Mouse (Mus musculus): ENCODE data around the gene a.
"Not testable (repeated sequence)": the region's sequence is repeated elsewhere in the genome, so short reads cannot be mapped to it uniquely, and the experiment has no call there.

a gene

DNA sequence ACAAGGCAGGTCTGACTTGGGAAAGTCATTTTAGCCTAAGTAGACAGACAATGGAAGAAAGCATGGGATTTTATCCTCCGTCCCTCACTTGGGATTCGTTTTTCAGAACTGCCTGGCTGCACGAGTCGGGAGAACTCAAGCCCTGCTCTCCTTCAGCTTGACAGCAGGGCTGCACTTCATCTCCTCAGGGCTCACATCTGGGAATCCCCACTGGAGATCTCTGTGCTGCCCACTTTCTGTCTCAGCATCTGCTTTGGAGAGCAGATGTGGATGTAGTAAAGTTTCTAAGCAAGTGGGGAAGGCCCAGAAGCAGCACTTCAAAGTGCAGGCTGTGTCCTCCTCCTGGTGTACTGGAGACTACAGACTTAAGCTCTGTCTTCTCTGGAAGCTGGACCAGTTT lies 130.9 kb downstream of the a start:
- not testable (repeated sequence) for DNase-seq (ENCODE audit: low read depth, low spot score)

DNA sequence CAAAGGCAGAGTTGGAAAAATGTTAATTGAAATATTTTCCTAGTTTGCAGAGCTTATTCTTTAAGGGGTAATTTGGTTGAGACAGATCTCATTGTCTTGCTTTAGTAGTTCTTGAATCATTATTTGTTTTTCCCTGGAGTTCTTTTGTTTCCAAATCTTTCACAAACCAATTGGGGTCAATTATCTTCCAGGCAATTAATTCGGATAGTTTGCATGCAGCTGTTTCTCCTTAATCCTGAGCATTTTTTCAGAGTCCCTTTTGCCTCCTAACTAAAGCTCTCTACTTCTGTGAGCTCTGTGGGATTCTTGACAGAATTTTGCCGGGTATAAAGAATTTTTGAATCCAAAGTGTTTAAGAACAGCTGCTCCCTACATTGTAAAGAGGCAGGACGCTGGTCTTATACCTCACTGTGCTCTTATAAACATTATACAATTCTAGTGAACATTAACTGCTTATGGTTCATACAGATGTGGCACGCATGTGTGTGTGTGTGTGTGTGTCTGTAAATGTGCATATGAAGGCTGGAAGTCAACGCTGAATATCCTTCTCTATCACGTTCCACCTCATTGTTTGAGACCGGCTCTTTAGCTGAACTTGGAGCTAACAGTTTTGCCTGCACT lies 134.3 kb downstream of the a start:
- DNase-seq (ENCODE audit: low read depth, low spot score) = no peak

DNA sequence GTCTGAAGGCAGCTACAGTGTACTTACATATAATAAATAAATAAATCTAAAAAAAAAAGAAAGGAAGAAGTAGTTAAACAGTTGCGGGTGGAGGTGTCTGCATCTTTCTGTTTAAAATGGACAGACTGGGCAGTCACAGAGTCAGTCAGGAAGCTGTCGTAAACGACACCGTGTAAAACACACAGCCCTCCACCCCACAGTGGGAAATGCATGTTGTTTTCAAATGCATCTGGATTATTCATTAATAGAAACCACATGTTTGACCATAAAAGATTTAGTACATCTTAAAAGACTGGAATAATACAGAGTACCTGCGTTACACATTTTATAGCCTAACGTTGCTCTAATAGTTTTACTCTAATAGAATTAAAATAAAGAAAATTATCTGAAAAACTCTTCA lies 135.6 kb downstream of the a start:
- DNase-seq (ENCODE audit: low read depth, low spot score) = no peak

DNA sequence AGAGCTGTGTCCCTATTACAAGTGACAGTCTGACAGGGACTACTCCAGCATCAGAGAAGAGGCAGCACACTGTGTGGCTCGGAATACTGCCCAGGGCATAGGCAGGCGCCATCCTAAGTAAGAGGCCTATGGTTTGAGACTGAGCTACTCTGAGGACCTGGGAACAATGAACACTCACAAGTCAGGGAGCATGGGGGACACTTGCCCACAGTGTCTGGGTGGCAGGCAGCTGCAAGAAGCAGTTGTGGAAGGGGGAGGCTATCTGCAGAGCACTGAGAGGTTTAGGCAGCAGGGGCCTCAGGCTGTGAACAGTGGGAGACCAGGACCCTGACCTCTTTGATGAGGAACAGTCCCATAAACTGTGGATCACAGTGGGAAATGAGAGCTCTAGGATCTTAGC lies 137.1 kb downstream of the a start:
- DNase-seq (ENCODE audit: low read depth, low spot score) = no peak

DNA sequence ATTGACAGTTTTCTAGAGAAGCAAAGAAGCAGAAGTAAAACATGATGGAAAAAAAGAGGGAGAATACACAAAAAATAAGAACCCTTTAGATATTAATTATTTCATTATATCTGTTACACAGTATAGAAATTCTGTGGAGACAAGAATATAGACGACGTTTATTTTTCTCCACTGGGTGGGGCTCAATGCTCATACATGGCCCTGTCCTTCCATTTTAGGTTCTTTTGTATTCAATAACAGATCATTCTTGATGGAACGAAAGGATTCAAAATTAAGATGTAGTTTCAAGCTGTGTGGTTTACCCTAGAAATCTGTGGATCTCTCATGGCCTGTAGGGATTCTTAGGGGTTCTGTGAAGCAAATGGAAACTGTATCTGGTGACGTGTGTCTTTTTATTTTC lies 142.7 kb downstream of the a start:
- DNase-seq (ENCODE audit: low read depth, low spot score) = no peak

DNA sequence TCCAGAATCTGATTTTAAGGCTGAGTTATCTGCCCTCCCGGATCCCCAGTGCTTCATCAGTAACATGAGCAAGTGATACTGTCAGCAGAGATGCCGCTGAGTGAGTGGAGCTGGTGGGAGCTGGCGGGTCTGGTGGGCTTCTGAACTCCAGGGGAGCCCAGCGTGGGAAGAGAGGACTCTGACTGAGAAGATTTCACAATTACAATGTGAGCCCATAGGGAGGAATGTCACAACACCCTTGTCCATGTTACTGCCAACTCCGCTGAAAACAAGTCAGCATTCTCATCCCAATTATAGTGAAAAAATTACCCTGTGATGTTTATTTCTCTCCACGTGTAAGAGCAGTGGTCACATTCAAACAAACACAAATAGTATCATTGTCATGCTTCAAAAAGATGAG lies 144.9 kb downstream of the a start:
- DNase-seq (ENCODE audit: low read depth, low spot score) = no peak

DNA sequence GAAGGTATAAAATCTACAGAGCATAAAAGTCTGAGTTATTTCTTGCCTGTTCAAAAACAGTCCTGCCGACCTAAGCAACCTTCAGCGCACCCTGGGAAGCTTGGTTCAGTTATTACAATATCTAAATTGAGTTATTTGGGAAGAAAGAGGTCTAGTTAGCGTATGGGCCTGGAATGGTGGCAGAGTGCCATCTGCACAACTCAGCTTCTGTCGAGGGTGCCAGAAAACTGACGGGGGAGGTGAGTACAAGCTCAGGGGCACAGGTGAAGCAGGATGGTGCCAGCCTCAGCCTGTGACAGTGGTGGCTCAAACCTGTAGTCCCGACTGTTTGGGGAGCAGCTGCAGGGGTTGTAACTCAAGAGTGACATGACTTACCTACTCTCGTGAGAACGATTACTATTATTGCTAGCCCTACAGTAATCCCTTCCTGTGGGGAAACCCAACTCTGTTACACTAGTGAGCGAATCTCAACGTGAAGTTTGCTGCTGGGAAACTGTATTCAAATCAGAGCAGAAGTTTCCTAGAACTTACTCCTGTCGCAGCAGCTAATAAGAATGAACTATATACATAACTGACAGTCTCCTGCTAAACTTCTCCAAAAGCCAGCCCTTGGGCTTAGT lies 145.4 kb downstream of the a start:
- no peak for DNase-seq (ENCODE audit: low read depth, low spot score)

DNA sequence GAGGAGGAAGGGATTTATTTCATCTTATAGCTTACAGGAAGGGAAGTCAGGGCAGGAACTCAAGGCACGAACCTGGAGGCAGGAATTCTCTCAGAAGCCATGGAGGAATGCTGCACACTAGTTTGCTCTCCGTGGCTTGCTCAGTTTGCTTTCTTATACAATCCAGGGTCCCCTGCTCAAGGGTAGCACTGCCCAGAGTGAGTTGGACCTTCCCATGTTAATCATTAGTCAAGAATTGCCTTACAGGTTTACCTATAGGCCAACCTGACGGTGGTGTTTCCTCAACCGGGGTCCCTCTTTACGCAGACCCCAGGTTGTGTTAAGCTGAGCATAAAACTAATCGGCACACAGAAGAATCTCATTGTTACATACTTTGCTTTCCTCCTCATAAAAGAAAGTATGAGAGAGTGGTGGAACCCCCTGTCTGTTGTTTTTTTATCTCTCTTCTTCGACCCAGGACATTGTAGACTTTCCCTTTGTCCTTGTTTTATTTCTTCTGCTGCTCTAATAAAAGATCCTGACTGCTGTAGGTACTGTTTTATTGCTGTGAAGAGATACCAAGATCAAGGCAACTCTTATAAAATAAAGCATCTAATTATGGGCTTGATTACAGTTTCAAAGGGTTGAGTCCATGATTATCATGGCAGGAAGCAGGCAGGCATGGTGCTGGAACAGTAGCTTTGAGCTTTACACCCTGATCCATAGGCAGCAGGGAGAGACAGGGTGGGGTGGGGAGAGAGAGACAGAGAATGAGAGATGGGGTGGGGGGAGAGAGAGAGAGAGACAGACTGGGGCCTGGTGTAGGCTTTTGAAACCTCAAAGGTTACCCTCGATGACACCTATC lies 146.6 kb downstream of the a start:
- no peak for DNase-seq (ENCODE audit: low read depth, low spot score)

DNA sequence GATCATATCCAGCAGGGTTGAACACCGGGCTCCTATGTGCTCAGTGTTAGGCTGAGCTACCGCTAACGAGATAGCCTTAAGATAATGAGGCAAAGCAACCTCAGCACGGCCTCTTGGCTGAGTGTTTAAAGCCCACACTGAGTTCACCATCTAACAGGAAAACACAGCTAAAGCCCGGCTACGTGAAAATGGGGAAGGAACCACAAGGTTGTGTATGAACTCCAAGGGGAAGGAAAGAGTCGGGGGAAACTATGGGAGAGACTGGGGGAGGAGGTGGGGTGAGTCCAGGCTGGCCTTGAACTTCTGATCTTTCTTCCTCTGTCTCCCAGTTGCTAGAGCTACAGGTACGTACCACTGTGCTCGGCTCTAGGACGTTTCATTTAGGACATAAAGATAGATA lies 150.8 kb downstream of the a start:
- no peak for DNase-seq (ENCODE audit: low read depth, low spot score)

DNA sequence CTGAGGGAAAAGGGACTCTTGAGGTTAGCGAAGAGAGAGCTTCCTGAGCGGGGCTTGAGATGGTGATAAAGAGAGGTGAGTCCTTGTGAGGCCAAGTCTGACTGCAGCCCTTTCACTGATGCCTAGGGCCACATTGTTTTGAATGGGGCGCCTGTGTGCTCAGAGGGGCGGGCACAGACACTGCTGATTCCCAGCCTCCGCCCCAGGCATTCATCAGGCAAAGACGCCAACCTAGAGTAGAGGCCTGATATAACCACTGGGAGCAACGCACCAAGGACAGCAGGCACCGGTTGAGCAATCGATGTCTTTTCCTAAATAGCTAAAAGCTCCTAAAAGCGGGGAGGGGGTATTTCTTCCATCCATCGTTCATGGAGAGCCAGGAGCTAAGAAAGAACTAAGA lies 151.3 kb downstream of the a start:
- DNase-seq (ENCODE audit: low read depth, low spot score) = peak; percentile 12

DNA sequence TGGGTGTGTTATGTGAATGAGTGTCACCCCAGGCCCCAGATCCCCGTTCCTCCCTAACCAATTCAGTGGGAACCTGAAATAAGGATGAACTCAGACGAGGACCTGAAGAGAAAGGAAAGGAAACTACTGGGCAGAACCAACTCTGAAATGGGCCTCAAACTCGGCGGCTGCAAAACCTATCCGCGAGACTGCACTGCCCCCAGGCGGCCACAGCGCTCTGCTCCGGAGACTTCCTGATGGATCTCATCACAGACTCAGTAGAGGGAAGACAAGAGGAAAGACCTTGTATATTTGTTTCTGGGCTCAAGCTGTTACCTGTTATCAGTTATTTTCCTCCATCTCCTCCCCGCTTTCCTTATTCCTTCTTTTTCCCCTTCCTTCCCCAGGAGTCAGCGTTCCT lies 151.9 kb downstream of the a start:
- peak; percentile 68 for DNase-seq (ENCODE audit: low read depth, low spot score)

DNA sequence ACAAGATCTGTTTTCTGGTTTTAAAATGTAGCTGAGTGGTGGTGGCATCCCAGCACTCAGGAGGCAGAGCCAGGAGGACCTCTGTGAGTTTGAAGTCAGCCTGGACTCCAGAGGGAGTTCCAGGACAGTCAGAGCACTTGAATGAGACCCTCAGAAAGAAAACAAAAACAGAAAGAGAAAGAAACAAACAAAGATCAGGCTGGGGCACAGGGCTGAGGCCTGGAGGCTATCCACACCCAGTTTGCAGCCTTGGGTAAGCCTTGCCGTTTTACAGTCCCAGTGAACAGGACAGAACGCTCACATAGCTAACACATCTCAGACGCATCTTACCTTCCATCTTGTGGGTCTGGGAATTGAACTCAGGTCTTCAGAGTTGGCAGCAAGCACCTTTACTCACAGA lies 155.7 kb downstream of the a start:
- no peak for DNase-seq (ENCODE audit: low read depth, low spot score)

DNA sequence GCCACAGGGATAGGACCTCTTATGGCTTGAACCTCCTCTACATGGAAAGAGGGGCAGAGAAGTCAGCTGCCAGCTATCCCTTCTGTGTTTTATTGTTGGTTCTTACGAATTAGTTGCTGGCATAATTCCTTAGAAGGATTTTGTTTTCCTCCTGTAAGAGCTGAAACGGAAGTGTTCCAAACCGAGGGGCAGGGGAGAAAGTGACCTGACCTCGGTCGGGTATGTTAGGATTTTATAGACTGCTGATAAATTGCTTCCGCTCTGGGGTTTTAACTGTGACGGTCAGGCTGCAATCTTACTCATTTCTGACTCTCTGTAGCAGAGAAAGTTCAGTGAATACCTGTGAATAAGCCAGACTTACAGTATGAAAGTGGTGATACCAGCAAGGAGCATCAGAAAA lies 158.2 kb downstream of the a start:
- no peak for DNase-seq (ENCODE audit: low read depth, low spot score)

DNA sequence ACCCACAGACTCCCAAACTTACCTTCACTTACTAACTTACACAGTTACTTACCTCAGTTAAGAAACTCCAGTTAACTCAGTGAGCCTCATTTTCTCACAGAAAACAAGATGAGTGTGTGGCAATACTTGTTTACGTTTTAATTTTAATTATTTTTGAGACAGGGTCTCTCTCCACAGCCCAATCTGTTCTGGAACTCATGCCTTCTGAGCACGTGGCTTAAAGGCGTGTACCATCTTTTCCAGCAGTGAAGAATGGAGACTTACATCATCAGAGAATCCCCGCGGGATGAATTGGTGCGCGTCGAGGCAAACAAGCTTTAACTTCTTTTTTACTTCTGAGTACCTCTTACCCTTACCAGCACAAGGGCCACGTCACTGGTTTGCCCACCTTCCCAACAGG lies 158.7 kb downstream of the a start:
- DNase-seq (ENCODE audit: low read depth, low spot score) = no peak

DNA sequence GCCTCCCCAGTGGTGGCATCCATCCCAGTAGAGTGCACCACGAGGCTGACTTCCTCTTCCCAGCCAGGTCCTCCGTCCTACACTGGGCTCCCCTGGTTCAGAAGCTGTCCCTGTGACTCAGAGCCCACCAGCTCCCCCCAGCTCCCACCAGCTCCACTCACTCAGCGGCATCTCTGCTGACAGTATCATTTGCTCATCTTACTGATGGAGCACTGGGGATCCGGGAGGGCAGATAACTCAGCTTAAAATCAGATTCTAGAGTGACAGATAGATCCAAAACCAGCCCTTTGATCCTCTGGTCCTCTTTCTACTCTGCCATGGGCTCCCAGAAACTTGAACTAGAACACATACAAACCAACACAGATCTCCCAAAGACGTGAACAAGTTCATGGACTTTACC lies 159.4 kb downstream of the a start:
- no peak for DNase-seq (ENCODE audit: low read depth, low spot score)

DNA sequence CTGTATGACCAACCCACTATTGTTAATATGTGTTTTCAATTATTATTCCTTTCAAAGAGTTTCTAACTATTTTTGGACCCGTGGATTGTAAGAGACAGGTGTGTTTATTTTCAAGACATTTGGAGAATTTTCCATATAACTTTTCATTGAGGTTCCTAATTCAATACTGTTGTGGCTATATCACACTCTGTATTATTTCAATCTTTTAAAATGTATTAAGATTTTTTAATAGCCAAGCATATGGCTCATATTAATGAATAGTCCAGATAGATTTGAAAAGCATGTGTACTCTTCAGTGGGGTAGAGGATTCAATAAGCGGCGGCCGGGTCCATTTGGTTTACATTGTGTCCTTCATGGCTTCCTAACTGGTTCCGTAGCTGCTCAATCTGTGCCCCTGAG lies 168.3 kb downstream of the a start:
- no peak for DNase-seq (ENCODE audit: low read depth, low spot score)

DNA sequence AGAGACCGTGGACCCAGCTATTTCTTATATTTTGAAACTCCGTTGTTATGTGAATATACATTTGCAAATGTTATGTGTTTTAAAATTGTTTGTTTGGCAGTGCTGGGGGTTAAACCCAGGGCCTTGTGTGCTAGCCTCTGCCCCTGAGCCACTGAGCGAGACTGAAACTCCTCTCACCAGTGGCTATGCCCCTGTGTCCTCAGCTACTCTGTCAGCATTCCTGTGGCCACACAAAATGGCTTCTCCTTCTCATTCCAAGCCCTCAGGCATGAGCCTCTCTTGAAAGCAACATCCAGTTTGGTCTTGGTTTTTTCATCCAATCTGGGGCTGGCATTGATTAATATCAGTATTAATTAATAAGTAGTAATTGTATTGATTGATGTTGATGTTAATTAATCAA lies 168.7 kb downstream of the a start:
- DNase-seq (ENCODE audit: low read depth, low spot score) = no peak

DNA sequence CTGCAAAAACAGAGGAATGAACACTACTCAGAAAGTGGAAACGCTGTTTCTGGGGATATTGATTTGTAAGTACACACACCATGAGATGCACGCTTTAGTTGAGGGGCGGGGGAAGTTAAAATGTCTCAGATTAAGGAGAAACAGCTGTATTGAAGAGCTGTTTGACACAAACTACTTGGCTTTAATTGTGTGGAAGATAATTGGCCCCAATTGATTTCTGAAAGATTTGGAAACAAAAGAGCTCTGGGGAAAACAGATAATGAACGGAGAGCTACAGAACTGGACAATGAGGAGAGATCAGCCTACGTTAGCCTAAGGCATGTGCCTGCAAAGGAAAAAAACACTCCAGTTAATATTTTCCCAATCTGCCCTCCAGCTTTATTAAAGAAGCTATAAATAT lies 172.0 kb downstream of the a start:
- DNase-seq (ENCODE audit: low read depth, low spot score) = no peak

DNA sequence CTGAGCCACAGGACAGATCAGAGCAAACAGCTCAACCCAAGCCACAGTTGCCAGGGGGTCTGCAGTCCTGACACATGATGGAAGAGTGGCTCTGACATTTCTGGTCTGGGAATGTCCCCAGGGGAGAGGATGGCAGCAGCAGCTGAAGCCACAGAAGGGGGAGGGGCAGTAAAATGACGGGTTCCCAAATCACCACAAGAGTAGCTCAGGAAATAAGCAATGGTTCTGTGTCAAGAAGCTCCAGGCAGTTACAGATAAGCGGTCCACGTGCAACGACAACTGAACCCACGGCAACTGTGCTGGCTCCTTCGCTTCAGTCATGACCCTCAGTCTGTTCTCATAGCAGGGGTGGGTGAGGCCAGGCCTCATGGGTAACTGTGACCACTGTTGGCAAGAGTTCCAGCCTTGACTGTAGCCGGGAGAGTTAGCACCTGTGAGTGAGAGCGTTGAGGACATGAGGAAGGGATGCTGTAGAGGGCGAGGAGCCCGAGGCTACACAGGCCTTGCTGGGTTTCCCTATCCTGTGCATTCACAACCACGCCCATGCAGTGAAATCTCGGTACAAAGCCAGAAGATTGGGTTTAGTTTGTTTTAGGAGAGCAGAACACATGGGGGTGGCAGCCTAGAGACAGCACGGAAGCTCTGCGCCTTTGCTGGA lies 178.7 kb downstream of the a start:
- DNase-seq (ENCODE audit: low read depth, low spot score) = peak; percentile 51

DNA sequence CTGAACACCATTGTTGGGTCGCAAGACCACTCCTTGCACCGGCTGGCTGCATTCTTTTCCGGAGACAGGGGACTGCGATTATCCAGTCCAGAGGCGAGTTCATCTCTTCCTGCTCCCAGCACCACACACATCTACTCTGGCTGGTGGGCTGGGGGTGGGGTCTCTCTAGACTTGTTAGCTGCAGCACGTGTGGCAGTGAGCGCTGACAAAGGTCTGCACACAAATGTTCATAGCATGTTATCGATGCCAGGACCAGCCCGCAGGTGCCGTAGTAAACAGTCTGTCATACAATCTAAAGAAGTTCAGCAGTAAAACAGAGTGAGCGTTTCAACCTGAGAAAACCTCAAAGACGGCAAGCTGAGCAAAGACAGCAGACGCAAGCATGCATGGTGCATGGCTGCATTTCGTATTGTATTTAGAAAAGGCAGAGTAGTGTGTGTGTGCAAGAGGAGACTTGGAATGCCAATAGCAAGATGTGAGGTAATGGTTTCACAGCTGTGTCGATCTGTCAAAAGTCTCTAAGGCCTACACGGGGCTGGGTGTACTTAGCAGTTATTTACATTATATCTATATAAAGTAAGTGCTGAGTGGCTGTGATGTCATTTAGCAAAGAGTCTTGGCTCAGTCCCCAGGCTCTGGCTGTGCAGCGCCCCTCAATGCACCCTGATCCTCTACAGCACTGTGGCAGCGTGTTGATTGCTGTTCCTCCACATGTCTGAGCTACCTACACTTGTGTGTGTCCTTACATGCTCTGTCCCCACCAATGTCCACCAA lies 180.9 kb downstream of the a start:
- DNase-seq (ENCODE audit: low read depth, low spot score) = peak; percentile 18

DNA sequence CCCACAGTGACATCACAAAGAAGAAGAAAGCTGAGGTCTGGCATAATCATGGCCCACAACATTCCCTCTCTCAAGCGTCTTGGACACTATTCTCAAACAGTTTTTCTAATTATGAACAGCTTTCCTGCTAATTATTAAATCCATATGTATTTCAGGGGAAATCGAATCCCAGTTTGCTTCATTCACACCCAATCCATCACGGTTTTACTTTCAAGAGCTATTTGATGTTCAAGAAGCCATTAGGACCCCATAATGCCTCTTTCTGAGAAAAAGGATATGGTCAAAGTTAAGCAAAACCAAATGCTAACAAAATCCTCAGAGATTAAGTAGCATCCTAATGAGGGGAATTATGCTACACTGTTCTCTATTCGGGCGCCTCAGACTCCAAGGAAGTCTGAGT lies 181.8 kb downstream of the a start:
- no peak for DNase-seq (ENCODE audit: low read depth, low spot score)

DNA sequence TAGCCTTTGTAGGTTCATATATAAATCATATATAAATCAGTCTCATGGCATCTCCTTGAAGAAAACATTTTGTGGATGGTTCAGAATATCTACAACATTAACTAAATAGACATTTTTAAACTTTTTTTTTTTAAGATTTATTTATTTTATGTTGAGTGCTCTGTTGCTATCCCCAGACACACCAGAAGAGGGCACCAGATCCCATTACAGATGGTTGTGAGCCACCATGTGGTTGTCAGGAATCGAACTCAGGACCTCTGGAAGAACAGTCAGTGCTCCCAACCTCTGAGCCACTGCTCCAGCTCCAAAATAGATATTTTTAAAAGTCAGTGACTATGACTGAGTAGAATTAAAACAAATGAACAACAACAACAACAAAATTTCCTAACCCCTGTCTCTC lies 195.4 kb downstream of the a start:
- DNase-seq (ENCODE audit: low read depth, low spot score) = no peak

All from R1 (cell line).